17 mouse cellular contexts compared by ENCODE assay signal in the genomic region with DNA sequence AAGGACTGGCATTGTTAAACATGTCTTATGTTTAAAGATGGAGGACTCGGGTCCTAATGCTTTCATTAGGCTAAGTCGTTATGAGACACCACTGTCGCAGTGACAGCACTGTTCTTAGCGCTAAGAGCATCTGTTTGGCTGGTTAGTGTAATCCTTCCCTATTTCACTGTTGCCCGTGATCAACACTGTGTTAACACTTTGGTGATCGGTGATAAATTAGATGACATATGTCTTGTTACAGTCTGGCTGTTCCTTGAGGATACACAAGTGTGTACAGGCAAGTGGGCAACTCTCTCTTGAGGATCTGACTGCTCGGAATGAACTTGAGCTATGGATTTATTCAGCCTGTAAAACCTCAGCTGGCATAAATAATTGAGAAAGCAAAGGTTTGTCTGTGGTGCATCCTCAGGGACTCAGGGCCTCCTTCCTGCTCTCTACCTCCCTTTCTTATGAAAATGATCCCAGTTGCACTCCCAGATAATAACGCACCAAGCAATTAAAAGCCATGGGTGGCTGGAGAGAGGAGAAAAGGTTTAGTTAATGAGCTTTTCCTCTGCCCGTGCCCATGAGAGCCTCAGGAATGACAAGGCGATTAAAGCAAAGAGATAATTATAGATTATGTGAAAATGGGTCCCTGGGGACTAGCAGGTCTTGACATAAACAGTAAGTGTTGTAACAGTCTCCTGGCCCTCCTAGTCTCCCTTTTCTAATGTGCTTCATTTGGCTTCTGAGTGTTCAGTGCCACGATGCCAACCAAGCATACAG. TPM values are rescaled to one million over a fixed set of nuclear protein-coding genes. Genes with fewer than 3 reads are reported as not detected.
DNase-seq lines count a peak whose midpoint lies in the region; ATAC-seq and TF ChIP-seq lines count a peak whose summit lies in the region.
"Had no signal": no experiment of that assay in that cellular context is flagged by ENCODE, and none has a peak within 500 bp of the region (broad histone marks: within the 10 kb centered on the region; RNA-seq: fewer than 3 reads in every experiment).

No protein-coding gene starts in this region.

- no peak for TF ChIP-seq POLR2A in thymus, adult 2 months (IDR thresholded peaks at IDR 0.05; ENCODE audit: control insufficient read depth, extremely low read depth, insufficient read depth, low read length, poor library complexity)
- no peak for TF ChIP-seq POLR2A in lung, adult 2 months (IDR thresholded peaks at IDR 0.05; ENCODE audit: borderline replicate concordance, extremely low read depth, low read depth, low read length)

- peaks cover 4% of the 10 kb centered on the region; the same call in 1 of the 2 replicates for H3K4me1 ChIP-seq in embryonic facial prominence, embryonic 14.5 days (ENCODE audit: control insufficient read depth, insufficient read depth, low read length)
- peaks cover 10% of the 10 kb centered on the region for H3K4me1 ChIP-seq in hindbrain, embryonic 12.5 days
- H3K4me1 ChIP-seq in midbrain, embryonic 15.5 days, result peaks cover 20% of the 10 kb centered on the region
- H3K4me1 ChIP-seq in thymus, adult 2 months (replicated peaks; ENCODE audit: control insufficient read depth, insufficient read depth, low read length), result no peaks in the 10 kb centered on the region
- H3K4me1 ChIP-seq in lung, adult 2 months (ENCODE audit: control insufficient read depth, insufficient read depth, low read length), result no peaks in the 10 kb centered on the region
- H3K4me1 ChIP-seq: heart, embryonic 12.5 days; lung, embryonic 15.5 days had no signal

- no peaks in the 10 kb centered on the region for H3K36me3 ChIP-seq in embryonic facial prominence, embryonic 14.5 days (ENCODE audit: control insufficient read depth, insufficient read depth, low read length)
- no peaks in the 10 kb centered on the region for H3K36me3 ChIP-seq in hindbrain, embryonic 12.5 days
- H3K36me3 ChIP-seq in midbrain, embryonic 15.5 days (replicated peaks), result no peaks in the 10 kb centered on the region
- no peaks in the 10 kb centered on the region for H3K36me3 ChIP-seq in thymus, adult 2 months (ENCODE audit: control insufficient read depth, insufficient read depth, low read length)
- H3K36me3 ChIP-seq: heart, embryonic 12.5 days; lung, embryonic 15.5 days had no signal

- DNase-seq in MN1 (ENCODE audit: low spot score), result peak; percentile 65
- peak; percentile 78 for DNase-seq in embryonic facial prominence, embryonic 14.5 days (ENCODE audit: low spot score)
- no peak for DNase-seq in thymus, adult 2 months
- DNase-seq in testis, postnatal 14 days (ENCODE audit: low spot score), result no peak
- DNase-seq in kidney, adult 9 months, result no peak
- DNase-seq in lung, adult 2 months, result no peak
- DNase-seq: cerebellum, adult 2 months; gastrocnemius, postnatal 10 days; heart, postnatal 4 days; kidney, adult 2 months; liver; thymus, postnatal 14 days had no signal

- no peaks in the 10 kb centered on the region for H3K9me3 ChIP-seq in embryonic facial prominence, embryonic 14.5 days (ENCODE audit: control insufficient read depth, low read length)
- H3K9me3 ChIP-seq in hindbrain, embryonic 12.5 days (replicated peaks), result no peaks in the 10 kb centered on the region
- H3K9me3 ChIP-seq in midbrain, embryonic 15.5 days, result no peaks in the 10 kb centered on the region
- H3K9me3 ChIP-seq: heart, embryonic 12.5 days; lung, embryonic 15.5 days had no signal

- no peak for TF ChIP-seq CTCF in thymus, adult 2 months (IDR thresholded peaks at IDR 0.05; ENCODE audit: borderline replicate concordance, control insufficient read depth, extremely low read depth, insufficient read depth, low read length, poor library complexity)
- no peak for TF ChIP-seq CTCF in lung, adult 2 months (IDR thresholded peaks at IDR 0.05; ENCODE audit: insufficient read depth, low read length)

- WGBS in embryonic facial prominence, embryonic 14.5 days, result 44% methylated on average over 11 of the region's 11 CpGs
- WGBS in hindbrain, embryonic 12.5 days, result 31% methylated on average over 11 of the region's 11 CpGs
- WGBS in midbrain, embryonic 15.5 days, result 12% methylated on average over 11 of the region's 11 CpGs
- WGBS in thymus, adult 2 months, result 94% methylated on average over 11 of the region's 11 CpGs
- 57% methylated on average over 11 of the region's 11 CpGs for WGBS in lung, adult 2 months

- no peaks in the 10 kb centered on the region for H3K27me3 ChIP-seq in embryonic facial prominence, embryonic 14.5 days (replicated peaks; ENCODE audit: control insufficient read depth, insufficient read depth, low read length)
- H3K27me3 ChIP-seq in hindbrain, embryonic 12.5 days, result no peaks in the 10 kb centered on the region
- H3K27me3 ChIP-seq in midbrain, embryonic 15.5 days (replicated peaks), result no peaks in the 10 kb centered on the region
- no peaks in the 10 kb centered on the region for H3K27me3 ChIP-seq in thymus, adult 2 months (ENCODE audit: control insufficient read depth, insufficient read depth, low read length)
- H3K27me3 ChIP-seq: heart, embryonic 12.5 days; lung, embryonic 15.5 days had no signal

- no peak overlapping the region for H3K9ac ChIP-seq in embryonic facial prominence, embryonic 14.5 days (ENCODE audit: low read depth, low read length)
- H3K9ac ChIP-seq in hindbrain, embryonic 12.5 days, result no peak overlapping the region
- no peak overlapping the region for H3K9ac ChIP-seq in midbrain, embryonic 15.5 days
- H3K9ac ChIP-seq: heart, embryonic 12.5 days; lung, embryonic 15.5 days had no signal

- no peak overlapping the region for H3K4me2 ChIP-seq in embryonic facial prominence, embryonic 14.5 days (ENCODE audit: low read depth, low read length)
- H3K4me2 ChIP-seq in hindbrain, embryonic 12.5 days (replicated peaks), result 0 out of 2 replicates have a peak overlapping the region, but pooled peaks have one; percentile 6
- peak overlapping the region; percentile 16 for H3K4me2 ChIP-seq in midbrain, embryonic 15.5 days
- H3K4me2 ChIP-seq: heart, embryonic 12.5 days; lung, embryonic 15.5 days had no signal

- peak; percentile 90 for ATAC-seq in embryonic facial prominence, embryonic 14.5 days (ENCODE audit: low read depth)
- peak; percentile 88 for ATAC-seq in hindbrain, embryonic 12.5 days (ENCODE audit: low FRiP score)
- peak; percentile 78 for ATAC-seq in midbrain, embryonic 15.5 days (replicated peaks)
- ATAC-seq: activated CD4-positive, CD25-positive, alpha-beta regulatory T cell, adult 4 months had no signal

- H3K4me3 ChIP-seq in embryonic facial prominence, embryonic 14.5 days (ENCODE audit: low read depth, low read length), result no peak overlapping the region
- H3K4me3 ChIP-seq in hindbrain, embryonic 12.5 days, result no peak overlapping the region
- H3K4me3 ChIP-seq in midbrain, embryonic 15.5 days, result no peak overlapping the region
- no peak overlapping the region for H3K4me3 ChIP-seq in thymus, adult 2 months (ENCODE audit: control insufficient read depth, insufficient read depth, low read length)
- no peak overlapping the region for H3K4me3 ChIP-seq in lung, adult 2 months (replicated peaks; ENCODE audit: extremely low read depth, low read depth, low read length)
- H3K4me3 ChIP-seq: heart, embryonic 12.5 days; lung, embryonic 15.5 days had no signal

- no peak overlapping the region for H3K27ac ChIP-seq in embryonic facial prominence, embryonic 14.5 days (replicated peaks; ENCODE audit: low read depth, low read length)
- H3K27ac ChIP-seq in hindbrain, embryonic 12.5 days, result peak overlapping the region; percentile 41
- peak overlapping the region; percentile 41; the same call in 1 of the 2 replicates for H3K27ac ChIP-seq in midbrain, embryonic 15.5 days
- H3K27ac ChIP-seq in thymus, adult 2 months (ENCODE audit: control insufficient read depth, insufficient read depth, low read length), result no peak overlapping the region
- H3K27ac ChIP-seq: lung, embryonic 15.5 days had no signal

RNA-seq across cellular contexts. Expression of gene Acbd6, which starts 47.7 kb away (rescaled TPM):
- polyA plus RNA-seq in embryonic facial prominence, embryonic 14.5 days (2014; fragmentation: Nextera tagmentation; extraction: Ambion mirVana), result 72.7 and 77.5 TPM in 2 replicates
- 91.1 and 91.9 TPM in 2 replicates for polyA plus RNA-seq in hindbrain, embryonic 12.5 days (2016; fragmentation: Nextera tagmentation; extraction: Ambion mirVana)
- 89.3 and 93.8 TPM in 2 replicates for polyA plus RNA-seq in midbrain, embryonic 15.5 days (2015; fragmentation: Nextera tagmentation; extraction: Ambion mirVana)
- 164 and 317 TPM in 2 replicates for polyA plus RNA-seq in thymus, adult 2 months (2012; rRNA removed)
- 73.4 and 164 TPM in 2 replicates for polyA plus RNA-seq in lung, adult 2 months (2012; rRNA removed)

Comparison
In these comparisons a context has a peak if more than half of its experiments do, and no peak if none do; other contexts are left out.
1. DNase-seq: peak in MN1 (single experiment) and embryonic facial prominence, embryonic 14.5 days (single experiment); none in thymus, adult 2 months (single experiment), testis, postnatal 14 days (single experiment), kidney, adult 9 months (single experiment) and lung, adult 2 months (single experiment).
2. H3K27ac ChIP-seq: peak in hindbrain, embryonic 12.5 days (single experiment) and midbrain, embryonic 15.5 days (single experiment); none in embryonic facial prominence, embryonic 14.5 days (single experiment) and thymus, adult 2 months (single experiment).
3. Peak in every context shown above with its lines, with median percentiles within 50 percentile points of each other: ATAC-seq.